Mouse (Mus musculus): ENCODE results near the gene Aven.

- TF ChIP-seq CTCF (conservative IDR thresholded peaks at IDR 0.05; ENCODE audit: low read length) (no peak), NANOG (IDR thresholded peaks at IDR 0.05; ENCODE audit: borderline replicate concordance, low read length) (no peak), POU5F1 (IDR thresholded peaks at IDR 0.05; ENCODE audit: borderline replicate concordance, low read length) (no peak)
Measured at GRCm38 (mm10) chr2:112483334-112483651, 9.5 kb upstream of the Aven start.
